Mouse (Mus musculus) CH12.LX (cell line): ENCODE measurements at regions not wholly inside any gene's neighbourhood (a gene's known extent, or its start where the extent isn't known, plus 50 kb on each side); places are given as distances from the start of the nearest gene placed in this dataset.

ENCODE experiments used
- DNase-seq: peaks from one replicate; pipeline ENCODE4 v3.0.0-alpha.2; 2013; ENCODE audit errors: extremely low read depth
- H3K27ac ChIP-seq: 2 replicates; pipeline ENCODE4 v1.5.1; 2012; ENCODE audit warnings: low read depth, mild to moderate bottlenecking, control low read depth, moderate library complexity; ENCODE audit not compliant: insufficient read depth
- H3K27me3 ChIP-seq: replicated peaks from 2 replicates; pipeline ENCODE3; 2012; ENCODE audit warnings: inconsistent platforms
- H3K36me3 ChIP-seq, 2 experiments: replicated peaks in 1 of 2; 2 replicates each; pipeline versions ENCODE3 to v1.6.1; 2012; ENCODE audit warnings: inconsistent platforms in 1 of 2, low read length in 1 of 2, mild to moderate bottlenecking in 1 of 2, mixed read lengths in 1 of 2, moderate library complexity in 1 of 2; ENCODE audit not compliant: control insufficient read depth in 1 of 2, insufficient read depth in 1 of 2
- H3K4me1 ChIP-seq, 2 experiments: 2 replicates each; pipeline ENCODE4 v1.6.1; 2012; ENCODE audit warnings: inconsistent platforms in 1 of 2, moderate library complexity in 1 of 2; ENCODE audit not compliant: insufficient read depth in 2 of 2, control insufficient read depth in 1 of 2
- H3K4me2 ChIP-seq: 2 replicates; pipeline ENCODE4 v1.6.1; 2012; ENCODE audit warnings: low read depth, mild to moderate bottlenecking, control low read depth; ENCODE audit not compliant: poor library complexity, insufficient read depth, severe bottlenecking
- H3K4me3 ChIP-seq, 3 experiments: fragments of 150-350 bp in 1 of 3; sonication (generic) in 1 of 3; replicated peaks in 1 of 3; 2 replicates each; pipeline versions ENCODE3 to v1.5.1; 2011 to 2012; ENCODE audit warnings: low read depth in 2 of 3, low read length in 2 of 3, mild to moderate bottlenecking in 2 of 3, moderate library complexity in 2 of 3, control low read depth in 1 of 3, improper control_type of control experiment in 1 of 3, inconsistent platforms in 1 of 3, mixed read lengths in 1 of 3; ENCODE audit not compliant: poor library complexity in 1 of 3
- H3K79me2 ChIP-seq: replicated peaks from 2 replicates; pipeline ENCODE4 v1.6.1; 2012; ENCODE audit warnings: mild to moderate bottlenecking, moderate library complexity; ENCODE audit not compliant: control insufficient read depth, poor library complexity, insufficient read depth, severe bottlenecking; ENCODE audit errors: extremely low read depth
- H3K9ac ChIP-seq: 2 replicates; pipeline ENCODE4 v1.6.1; 2012; ENCODE audit warnings: low read depth, mild to moderate bottlenecking, control low read depth, moderate library complexity; ENCODE audit not compliant: insufficient read depth
- H3K9me3 ChIP-seq: replicated peaks from 2 replicates; pipeline ENCODE3; 2012; ENCODE audit warnings: low read length, inconsistent platforms, mixed read lengths
- CHD1 ChIP-seq: IDR thresholded peaks from 2 replicates; pipeline ENCODE4 v1.6.1; 2012; ENCODE audit warnings: low read depth, low read length, improper control_type of control experiment, inconsistent platforms
- CHD2 ChIP-seq: IDR thresholded peaks from 2 replicates; pipeline ENCODE4 v1.6.1; 2011; ENCODE audit warnings: low read length, improper control_type of control experiment
- E2F4 ChIP-seq: IDR thresholded peaks from 2 replicates; pipeline ENCODE4 v1.6.1; 2011; ENCODE audit warnings: low read depth, low read length, improper control_type of control experiment; ENCODE audit not compliant: insufficient replicate concordance
- EP300 ChIP-seq: IDR thresholded peaks from 2 replicates; pipeline ENCODE4 v1.6.1; 2011; ENCODE audit warnings: low read length, improper control_type of control experiment
- ETS1 ChIP-seq: conservative IDR thresholded peaks from 2 replicates; pipeline ENCODE4 v1.6.1; 2012; ENCODE audit warnings: low read depth, mild to moderate bottlenecking, inconsistent platforms, low read length, improper control_type of control experiment, moderate library complexity
- HCFC1 ChIP-seq: IDR thresholded peaks from 2 replicates; pipeline ENCODE4 v1.6.1; 2012; ENCODE audit warnings: low read depth, mild to moderate bottlenecking, inconsistent platforms, low read length, improper control_type of control experiment
- IRF4 ChIP-seq: IDR thresholded peaks from 2 replicates; pipeline ENCODE4 v1.6.1; 2014; ENCODE audit warnings: low read depth, mild to moderate bottlenecking, inconsistent platforms, low read length, improper control_type of control experiment
- JUN ChIP-seq: IDR thresholded peaks from 2 replicates; pipeline ENCODE4 v1.6.1; 2011; ENCODE audit warnings: low read depth, mild to moderate bottlenecking, low read length, improper control_type of control experiment, moderate library complexity; ENCODE audit not compliant: insufficient read depth
- MAFK ChIP-seq: IDR thresholded peaks from 2 replicates; pipeline ENCODE4 v1.6.1; 2011; ENCODE audit warnings: low read length, improper control_type of control experiment; ENCODE audit not compliant: insufficient replicate concordance
- MAZ ChIP-seq: IDR thresholded peaks from 2 replicates; pipeline ENCODE4 v1.6.1; 2012; ENCODE audit warnings: low read depth, mild to moderate bottlenecking, inconsistent platforms, low read length, improper control_type of control experiment, moderate library complexity
- MEF2A ChIP-seq: IDR thresholded peaks from 2 replicates; pipeline ENCODE4 v1.6.1; 2014; ENCODE audit warnings: low read depth, mild to moderate bottlenecking, inconsistent platforms, low read length, improper control_type of control experiment, borderline replicate concordance
- MXI1 ChIP-seq: IDR thresholded peaks from 2 replicates; pipeline ENCODE4 v1.6.1; 2011; ENCODE audit warnings: mild to moderate bottlenecking, low read depth, low read length, improper control_type of control experiment
- MYC ChIP-seq: IDR thresholded peaks from 2 replicates; pipeline ENCODE4 v1.6.1; 2011; ENCODE audit warnings: low read depth, mild to moderate bottlenecking, improper control_type of control experiment, low read length
- NELFE ChIP-seq: IDR thresholded peaks from 2 replicates; pipeline ENCODE4 v1.6.1; 2011; ENCODE audit warnings: low read depth, low read length, improper control_type of control experiment
- PAX5 ChIP-seq: IDR thresholded peaks from 2 replicates; pipeline ENCODE4 v1.6.1; 2012; ENCODE audit warnings: low read length, inconsistent platforms, mixed read lengths
- POLR2AphosphoS2 ChIP-seq: IDR thresholded peaks from 2 replicates; pipeline ENCODE4 v1.6.1; 2011; ENCODE audit warnings: low read depth, low read length, improper control_type of control experiment
- RCOR1 ChIP-seq: conservative IDR thresholded peaks from 2 replicates; pipeline ENCODE4 v1.6.1; 2012; ENCODE audit warnings: low read depth, mild to moderate bottlenecking, inconsistent platforms, low read length, improper control_type of control experiment
- TBP ChIP-seq: conservative IDR thresholded peaks from 2 replicates; pipeline ENCODE4 v1.6.1; 2011; ENCODE audit warnings: low read depth, low read length, improper control_type of control experiment
- TCF12 ChIP-seq: IDR thresholded peaks from 2 replicates; pipeline ENCODE4 v1.6.1; 2014; ENCODE audit warnings: low read depth, mild to moderate bottlenecking, inconsistent platforms, low read length, improper control_type of control experiment
- USF2 ChIP-seq: conservative IDR thresholded peaks from 2 replicates; pipeline ENCODE4 v1.6.1; 2011; ENCODE audit warnings: low read depth, low read length, improper control_type of control experiment
- ZNF384 ChIP-seq: IDR thresholded peaks from 2 replicates; pipeline ENCODE4 v1.6.1; 2012; ENCODE audit warnings: low read depth, low read length, improper control_type of control experiment, inconsistent platforms
- dilution Hi-C: fragments of 300-500 bp; cut with MboI; formaldehyde crosslinking; loops from 2 replicates; pipeline ENCODE4 v1.14.3; 2020; ENCODE audit warnings: low sequenced_read_pairs; ENCODE audit not compliant: extremely low pct_unique_long_range_greater_than_20kb, extremely low pct_ligation_motif_present
- in situ Hi-C: fragments of 300-500 bp; cut with MboI; formaldehyde crosslinking; loops from 3 replicates; pipeline ENCODE4 v1.14.3; 2019; ENCODE audit warnings: low sequenced_read_pairs, low pct_ligation_motif_present, low pct_unique_long_range_greater_than_20kb, mixed read lengths

DNA sequence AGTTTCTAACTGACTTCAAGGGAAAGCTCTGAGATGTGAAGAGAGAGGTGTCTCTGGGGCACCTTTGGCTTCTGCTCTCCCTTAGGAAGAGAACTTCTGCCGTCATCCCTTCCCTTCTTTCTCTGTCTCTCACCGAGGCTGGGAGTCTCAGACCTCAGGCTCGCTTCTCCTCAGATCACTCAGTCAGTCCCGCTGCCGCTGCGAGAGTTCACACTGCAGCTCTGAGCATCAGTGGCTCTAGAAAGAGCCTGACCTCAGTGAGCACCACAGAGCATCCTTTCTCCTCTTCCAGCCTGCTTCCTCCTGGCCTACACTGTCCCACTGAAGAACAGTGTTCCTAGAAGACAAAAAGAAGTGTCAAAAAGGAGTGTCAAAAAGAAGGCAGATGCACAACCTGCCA, 316.6 kb downstream of the Cd83 start:
- no peaks in the 10 kb centered on the region for H3K79me2 ChIP-seq
- H3K27ac ChIP-seq: no peak overlapping the region
- no peaks in the 10 kb centered on the region for H3K36me3 ChIP-seq
- in situ Hi-C loops (no loop called here), dilution Hi-C loops (no loop called here)
- no peak overlapping the region for H3K4me2 ChIP-seq
- peaks cover 0 to 16% of the 10 kb centered on the region in 2 experiments; a peak in 2 of 4 replicates for H3K4me1 ChIP-seq
- TF ChIP-seq TCF12: no peak
- no peak for TF ChIP-seq JUN
- no peak for TF ChIP-seq PAX5
- no peak for TF ChIP-seq HCFC1
- TF ChIP-seq E2F4: no peak
- no peak for TF ChIP-seq RCOR1
- no peak for TF ChIP-seq USF2
- TF ChIP-seq EP300: no peak
- TF ChIP-seq NELFE: no peak
- TF ChIP-seq MAFK: no peak
- no peak for TF ChIP-seq IRF4
- no peak for TF ChIP-seq ZNF384
- no peak for TF ChIP-seq ETS1
- no peak for TF ChIP-seq MXI1
- no peak for TF ChIP-seq CHD1
- no peak for TF ChIP-seq POLR2AphosphoS2
- no peak for TF ChIP-seq MEF2A
- TF ChIP-seq MAZ: no peak
- no peak for TF ChIP-seq MYC
- H3K27me3 ChIP-seq: no peaks in the 10 kb centered on the region
- no peak for DNase-seq
- H3K9me3 ChIP-seq: no peaks in the 10 kb centered on the region
- H3K4me3 ChIP-seq: no peak overlapping the region
- no peak overlapping the region for H3K9ac ChIP-seq

GRCm38 (mm10) chr13:44101806-44102205, 317.2 kb downstream of the Cd83 start:
- H3K4me1 ChIP-seq: peaks cover 0 to 16% of the 10 kb centered on the region in 2 experiments; a peak in 2 of 4 replicates
- in situ Hi-C loops (no loop called here), dilution Hi-C loops (no loop called here)
- no peaks in the 10 kb centered on the region for H3K9me3 ChIP-seq
- no peak overlapping the region for H3K4me3 ChIP-seq
- no peak for DNase-seq
- no peaks in the 10 kb centered on the region for H3K27me3 ChIP-seq
- H3K27ac ChIP-seq: no peak overlapping the region
- H3K9ac ChIP-seq: no peak overlapping the region
- no peaks in the 10 kb centered on the region for H3K79me2 ChIP-seq
- H3K36me3 ChIP-seq: no peaks in the 10 kb centered on the region
- no peak overlapping the region for H3K4me2 ChIP-seq
- TF ChIP-seq TBP (no peak), EP300 (no peak), MAFK (no peak), NELFE (no peak), CHD2 (no peak), IRF4 (no peak)
